In genomic region chr1:132286735-132287134, GRCm38 (mm10) we compare ENCODE assay signal across 31 mouse cellular contexts. TPM values are rescaled to one million over a fixed set of nuclear protein-coding genes. Genes with fewer than 3 reads are reported as not detected.
DNase-seq lines count a peak whose midpoint lies in the region; ATAC-seq and TF ChIP-seq lines count a peak whose summit lies in the region.
"Had no signal": no experiment of that assay in that cellular context is flagged by ENCODE, and none has a peak within 500 bp of the region (broad histone marks: within the 10 kb centered on the region; RNA-seq: fewer than 3 reads in every experiment).

No protein-coding gene starts in this region.

- TF ChIP-seq CTCF in lung, adult 2 months (IDR thresholded peaks at IDR 0.05; ENCODE audit: insufficient read depth, low read length): no peak
- TF ChIP-seq CTCF in midbrain, postnatal 0 days (IDR thresholded peaks at IDR 0.05): no peak

- no peak overlapping the region for H3K27ac ChIP-seq in lung, embryonic 16.5 days (ENCODE audit: low read length)
- peak overlapping the region; percentile 6; the same call in 1 of the 2 replicates for H3K27ac ChIP-seq in midbrain, embryonic 10.5 days (replicated peaks)
- H3K27ac ChIP-seq in midbrain, postnatal 0 days (ENCODE audit: low read depth, low read length): no peak overlapping the region
- H3K27ac ChIP-seq: embryonic facial prominence, embryonic 15.5 days; forebrain, embryonic 10.5 days; heart, embryonic 10.5 days; hindbrain, embryonic 14.5 days had no signal

- no peak overlapping the region for H3K4me3 ChIP-seq in lung, embryonic 16.5 days (ENCODE audit: low read length)
- no peak overlapping the region for H3K4me3 ChIP-seq in lung, adult 2 months (replicated peaks; ENCODE audit: extremely low read depth, low read depth, low read length)
- H3K4me3 ChIP-seq in midbrain, embryonic 10.5 days: no peak overlapping the region
- no peak overlapping the region for H3K4me3 ChIP-seq in midbrain, postnatal 0 days (ENCODE audit: low read depth, low read length)
- H3K4me3 ChIP-seq: embryonic facial prominence, embryonic 15.5 days; erythroblast, embryonic 14.5 days; forebrain, embryonic 10.5 days; heart, embryonic 10.5 days had no signal

- peak; percentile 30; the same call in 1 of the 2 replicates for ATAC-seq in lung, embryonic 16.5 days (ENCODE audit: low read depth)
- ATAC-seq in midbrain, postnatal 0 days (ENCODE audit: low FRiP score): no peak
- ATAC-seq: activated CD4-positive, CD25-positive, alpha-beta regulatory T cell, adult 4 months; CD4-positive, CD25-positive, alpha-beta regulatory T cell, adult 4 months; forebrain, embryonic 16.5 days; Patski had no signal

- 68% methylated on average over 1 of the region's 1 CpGs for WGBS in lung, embryonic 16.5 days
- 69% methylated on average over 1 of the region's 1 CpGs for WGBS in lung, adult 2 months
- WGBS in midbrain, embryonic 10.5 days: 94% methylated on average over 1 of the region's 1 CpGs
- 81% methylated on average over 1 of the region's 1 CpGs for WGBS in midbrain, postnatal 0 days

- no peak for TF ChIP-seq POLR2A in lung, adult 2 months (IDR thresholded peaks at IDR 0.05; ENCODE audit: borderline replicate concordance, extremely low read depth, low read depth, low read length)

- peaks cover 7% of the 10 kb centered on the region for H3K4me1 ChIP-seq in lung, embryonic 16.5 days (replicated peaks; ENCODE audit: control insufficient read depth, insufficient read depth, low read length)
- no peaks in the 10 kb centered on the region for H3K4me1 ChIP-seq in lung, adult 2 months (ENCODE audit: control insufficient read depth, insufficient read depth, low read length)
- H3K4me1 ChIP-seq in midbrain, embryonic 10.5 days: peaks cover 80% of the 10 kb centered on the region
- no peaks in the 10 kb centered on the region; the same call in 1 of the 2 replicates for H3K4me1 ChIP-seq in midbrain, postnatal 0 days (ENCODE audit: insufficient read depth, low read length)

- H3K4me2 ChIP-seq in lung, embryonic 16.5 days (ENCODE audit: low read depth, low read length): no peak overlapping the region
- no peak overlapping the region for H3K4me2 ChIP-seq in midbrain, postnatal 0 days (ENCODE audit: low read depth, low read length, poor library complexity, severe bottlenecking)
- H3K4me2 ChIP-seq: embryonic facial prominence, embryonic 15.5 days; hindbrain, embryonic 14.5 days had no signal

- H3K9me3 ChIP-seq in lung, embryonic 16.5 days (ENCODE audit: control insufficient read depth, low read length): no peaks in the 10 kb centered on the region
- no peaks in the 10 kb centered on the region for H3K9me3 ChIP-seq in midbrain, embryonic 10.5 days (replicated peaks)
- H3K9me3 ChIP-seq in midbrain, postnatal 0 days (ENCODE audit: low read length): no peaks in the 10 kb centered on the region
- H3K9me3 ChIP-seq: embryonic facial prominence, embryonic 15.5 days; forebrain, embryonic 10.5 days; G1E; heart, embryonic 10.5 days had no signal

- H3K9ac ChIP-seq in lung, embryonic 16.5 days (ENCODE audit: low read length): no peak overlapping the region
- H3K9ac ChIP-seq in midbrain, postnatal 0 days (replicated peaks; ENCODE audit: low read length, poor library complexity, severe bottlenecking): no peak overlapping the region
- H3K9ac ChIP-seq: embryonic facial prominence, embryonic 15.5 days; hindbrain, embryonic 14.5 days had no signal

- DNase-seq in lung, adult 2 months: no peak
- DNase-seq in midbrain, embryonic 10.5 days (ENCODE audit: low spot score): no peak
- no peak for DNase-seq in midbrain, postnatal 0 days (ENCODE audit: low spot score)
- DNase-seq in adipocyte (ENCODE audit: low spot score): peak; percentile 42
- no peak for DNase-seq in ovary, postnatal 14 days (ENCODE audit: low spot score)
- DNase-seq: B cell, adult 2 months; cerebellum, adult 11 months; cerebellum, adult 8-10 months; embryo, embryonic 11 days; gastrocnemius, postnatal 10 days; heart, adult 18-20 months had no signal

- H3K36me3 ChIP-seq in lung, embryonic 16.5 days (ENCODE audit: control insufficient read depth, insufficient read depth, low read length): no peaks in the 10 kb centered on the region
- H3K36me3 ChIP-seq in midbrain, embryonic 10.5 days: no peaks in the 10 kb centered on the region
- no peaks in the 10 kb centered on the region for H3K36me3 ChIP-seq in midbrain, postnatal 0 days (ENCODE audit: insufficient read depth, low read length)
- H3K36me3 ChIP-seq: embryonic facial prominence, embryonic 15.5 days; forebrain, embryonic 10.5 days; G1E; heart, embryonic 10.5 days had no signal

- H3K27me3 ChIP-seq in lung, embryonic 16.5 days (ENCODE audit: control insufficient read depth, insufficient read depth, low read depth, low read length): no peaks in the 10 kb centered on the region
- peaks cover 56% of the 10 kb centered on the region for H3K27me3 ChIP-seq in midbrain, embryonic 10.5 days (ENCODE audit: low read depth, poor library complexity, severe bottlenecking)
- no peaks in the 10 kb centered on the region for H3K27me3 ChIP-seq in midbrain, postnatal 0 days (ENCODE audit: insufficient read depth, low read length)
- H3K27me3 ChIP-seq: embryonic facial prominence, embryonic 15.5 days; Patski had no signal

RNA-seq across cellular contexts. Expression of gene Klhdc8a, which starts 11.7 kb away (rescaled TPM):
- polyA plus RNA-seq in lung, embryonic 16.5 days (2015; fragmentation: Nextera tagmentation; extraction: Ambion mirVana): 0.50 and 0.87 TPM in 2 replicates
- 3.2 and 4.6 TPM in 2 replicates for polyA plus RNA-seq in lung, adult 2 months (2012; rRNA removed)
- 1.4 and 2.8 TPM in 2 replicates for polyA plus RNA-seq in midbrain, embryonic 10.5 days (2016; fragmentation: Nextera tagmentation; extraction: Ambion mirVana)
- 29.5 and 31.1 TPM in 2 replicates for total RNA-seq in midbrain, postnatal 0 days (2014; rRNA removed)
- polyA plus RNA-seq in midbrain, postnatal 0 days (2015; fragmentation: Nextera tagmentation; extraction: Ambion mirVana): 12.4 and 14.8 TPM in 2 replicates
- total RNA-seq: common myeloid progenitor, adult 5-6 weeks had no signal
- polyA plus RNA-seq: activated CD4-positive, CD25-positive, alpha-beta regulatory T cell, adult 4 months; erythroblast, embryonic 14.5 days; G1E had no signal

RNA-seq across cellular contexts. Expression of gene Nuak2, which starts 29.2 kb away (rescaled TPM):
- polyA plus RNA-seq in lung, embryonic 16.5 days (2015; fragmentation: Nextera tagmentation; extraction: Ambion mirVana): 23.4 TPM in 2 replicates
- polyA plus RNA-seq in lung, adult 2 months (2012; rRNA removed): 9.6 and 10.4 TPM in 2 replicates
- 87.1 and 101 TPM in 2 replicates for polyA plus RNA-seq in midbrain, embryonic 10.5 days (2016; fragmentation: Nextera tagmentation; extraction: Ambion mirVana)
- total RNA-seq in midbrain, postnatal 0 days (2014; rRNA removed): 7.0 and 7.1 TPM in 2 replicates
- polyA plus RNA-seq in midbrain, postnatal 0 days (2015; fragmentation: Nextera tagmentation; extraction: Ambion mirVana): 9.9 TPM in 2 replicates
- polyA plus RNA-seq: erythroblast, embryonic 14.5 days; G1E had no signal

RNA-seq across cellular contexts. Expression of gene Gm10188, which starts 57.2 kb away (rescaled TPM):
- 0.63 TPM in 1 of 2 replicates, not detected in the other for polyA plus RNA-seq in lung, embryonic 16.5 days (2015; fragmentation: Nextera tagmentation; extraction: Ambion mirVana)
- polyA plus RNA-seq in lung, adult 2 months (2012; rRNA removed): not detected in 2 replicates
- polyA plus RNA-seq in midbrain, embryonic 10.5 days (2016; fragmentation: Nextera tagmentation; extraction: Ambion mirVana): 0.23 and 0.46 TPM in 2 replicates
- total RNA-seq in midbrain, postnatal 0 days (2014; rRNA removed): not detected in 2 replicates
- polyA plus RNA-seq in midbrain, postnatal 0 days (2015; fragmentation: Nextera tagmentation; extraction: Ambion mirVana): 0.22 TPM in 1 of 2 replicates, not detected in the other
- total RNA-seq: adrenal gland, adult 2 months; adrenal gland, postnatal 36 days; common myeloid progenitor, adult 5-6 weeks; G1E; gastrocnemius, postnatal 10 days; gastrocnemius, postnatal 4 days; heart, adult 18-20 months; heart, postnatal 10 days; heart, postnatal 4 days had no signal
- polyA plus RNA-seq: activated CD4-positive, CD25-positive, alpha-beta regulatory T cell, adult 4 months; adrenal gland, adult 2 months; CD4-positive, CD25-positive, alpha-beta regulatory T cell, adult 4 months; embryonic facial prominence, embryonic 11.5 days; embryonic facial prominence, embryonic 15.5 days; erythroblast, embryonic 14.5 days; forebrain, embryonic 10.5 days; frontal cortex, adult 2 months; G1E; heart, embryonic 10.5 days; heart, embryonic 14.5 days had no signal
